Mouse (Mus musculus) C2C12 (cell line): ENCODE data around the gene Spag7. TPM values are rescaled to one million over a fixed set of nuclear protein-coding genes. Genes with fewer than 3 reads are reported as not detected.

Experiments
- H3K27me3 ChIP-seq: one replicate; pipeline ENCODE4 v1.6.1; 2011; ENCODE audit not compliant: control insufficient read depth, insufficient read depth, insufficient read length
- H3K36me3 ChIP-seq: one replicate; pipeline ENCODE4 v1.6.1; 2011; ENCODE audit not compliant: control insufficient read depth, insufficient read depth
- H3K4me3 ChIP-seq: one replicate; pipeline ENCODE4 v1.5.1; 2011; ENCODE audit warnings: mild to moderate bottlenecking, control low read depth; ENCODE audit not compliant: poor library complexity, insufficient read depth, severe bottlenecking
- H3K79me2 ChIP-seq: one replicate; pipeline ENCODE4 v1.6.1; 2011; ENCODE audit not compliant: control insufficient read depth, insufficient read depth
- H3K79me3 ChIP-seq: one replicate; pipeline ENCODE4 v1.6.1; 2011; ENCODE audit warnings: low read depth, control low read depth
- H3ac ChIP-seq: one replicate; pipeline ENCODE3; 2011; ENCODE audit warnings: low read depth; ENCODE audit not compliant: control insufficient read depth, insufficient read length
- CEBPB ChIP-seq: IDR thresholded peaks from one replicate; pipeline ENCODE4 v1.6.1; 2011; ENCODE audit warnings: low read depth, mild to moderate bottlenecking, control low read depth, moderate library complexity
- CTCF ChIP-seq: IDR thresholded peaks from one replicate; pipeline ENCODE4 v1.5.1; 2011; ENCODE audit not compliant: control insufficient read depth, insufficient read depth, insufficient read length
- FOSL1 ChIP-seq: IDR thresholded peaks from one replicate; pipeline ENCODE4 v1.8.0; 2011; ENCODE audit warnings: mild to moderate bottlenecking, low read length; ENCODE audit not compliant: poor library complexity, insufficient read depth, severe bottlenecking
- MAX ChIP-seq: IDR thresholded peaks from one replicate; pipeline ENCODE4 v1.6.1; 2011; ENCODE audit warnings: mild to moderate bottlenecking, control low read depth
- MYOD1 ChIP-seq: IDR thresholded peaks from one replicate; pipeline ENCODE4 v1.6.1; 2011; ENCODE audit warnings: low read depth; ENCODE audit not compliant: control insufficient read depth, insufficient read length
- MYOG ChIP-seq: IDR thresholded peaks from one replicate; pipeline ENCODE4 v1.6.1; 2011; ENCODE audit not compliant: control insufficient read depth, insufficient read length; ENCODE audit errors: extremely low read depth
- USF1 ChIP-seq: IDR thresholded peaks from one replicate; pipeline ENCODE4 v1.6.1; 2011; ENCODE audit warnings: low read depth, mild to moderate bottlenecking, control low read depth, moderate library complexity
- polyA plus RNA-seq: library from polyadenylated mRNA; unstranded; fragments of >200 nt; fragmentation: generic; extraction: Trizol; gene quantifications from one replicate; pipeline ENCODE4 v1.2.1, GENCODE M21; 2012; ENCODE audit warnings: missing spikeins

Gene Spag7
- polyA plus RNA-seq, 1 experiment = 75.4 TPM

DNA sequence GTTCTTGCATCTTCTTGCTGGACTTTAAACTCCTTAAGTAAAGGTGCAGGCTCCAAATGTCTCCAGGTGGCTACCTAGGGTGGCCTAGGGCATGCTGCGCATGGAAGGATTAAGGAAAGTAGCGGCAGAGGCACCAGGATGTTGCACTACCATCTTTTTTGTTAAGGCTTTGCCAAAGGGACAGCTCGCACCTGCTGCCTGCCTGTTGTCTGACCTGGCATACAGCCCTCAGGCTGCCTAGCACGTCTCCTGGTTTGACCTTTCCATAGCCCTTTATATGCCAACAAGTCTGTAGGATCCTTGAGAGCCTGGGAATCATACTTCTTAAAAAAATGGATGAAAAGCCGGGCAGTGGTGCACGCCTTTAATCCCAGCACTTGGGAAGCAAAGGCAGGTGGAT, 26.2 kb downstream of the Spag7 start:
- Histone ChIP-seq H3K4me3 (no peak overlapping the region), H3K79me2 (peaks cover 32% of the 10 kb centered on the region), H3K79me3 (peaks cover 11% of the 10 kb centered on the region), H3ac (no peak overlapping the region), H3K27me3 (no peaks in the 10 kb centered on the region), H3K36me3 (peaks cover 25% of the 10 kb centered on the region)
- no peak for TF ChIP-seq CTCF
- TF ChIP-seq USF1 = no peak
- no peak for TF ChIP-seq CEBPB

DNA sequence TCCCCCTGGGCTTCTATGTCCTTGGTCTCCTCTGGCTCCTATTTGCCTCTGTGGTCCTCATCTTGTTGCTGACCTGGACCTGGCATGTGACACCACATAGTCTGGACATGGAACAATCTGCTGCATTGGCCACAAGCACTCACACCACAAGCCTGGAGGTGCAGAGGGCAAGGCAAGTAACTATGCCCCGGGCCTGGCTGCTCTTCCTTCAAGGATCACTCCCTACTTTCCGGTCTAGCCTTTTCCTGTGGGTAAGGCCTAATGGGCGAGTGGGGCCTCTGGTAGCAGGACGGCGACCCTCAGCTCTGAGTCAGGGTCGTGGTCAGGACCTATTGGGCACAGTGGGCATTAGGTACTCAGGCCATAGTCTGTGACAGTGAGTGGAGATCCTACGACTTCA, 28.0 kb downstream of the Spag7 start:
- Histone ChIP-seq H3K79me2 (peaks cover 21% of the 10 kb centered on the region), H3K79me3 (peaks cover 8% of the 10 kb centered on the region), H3ac (no peak overlapping the region), H3K27me3 (no peaks in the 10 kb centered on the region), H3K4me3 (no peak overlapping the region), H3K36me3 (peaks cover 23% of the 10 kb centered on the region)
- TF ChIP-seq USF1 (no peak), FOSL1 (no peak), CTCF (no peak), MAX (no peak), CEBPB (no peak), MYOD1 (no peak), MYOG (no peak)

DNA sequence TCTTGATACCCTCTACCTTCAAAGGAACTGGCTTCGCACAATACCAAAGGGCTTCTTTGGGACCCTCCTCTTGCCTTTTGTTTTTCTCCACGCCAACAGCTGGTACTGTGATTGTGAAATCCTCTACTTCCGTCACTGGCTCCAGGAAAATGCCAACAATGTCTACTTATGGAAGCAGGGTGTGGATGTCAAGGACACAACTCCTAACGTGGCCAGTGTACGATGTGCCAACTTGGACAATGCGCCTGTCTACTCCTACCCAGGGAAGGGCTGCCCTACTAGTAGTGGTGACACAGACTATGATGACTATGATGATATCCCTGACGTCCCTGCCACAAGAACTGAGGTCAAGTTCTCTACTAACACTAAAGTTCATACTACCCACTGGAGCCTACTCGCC, 29.2 kb downstream of the Spag7 start:
- H3K27me3 ChIP-seq = no peaks in the 10 kb centered on the region
- H3K79me2 ChIP-seq = peaks cover 8% of the 10 kb centered on the region
- H3K4me3 ChIP-seq = no peak overlapping the region
- TF ChIP-seq CTCF = no peak
- TF ChIP-seq MYOG = no peak
- no peak for TF ChIP-seq USF1
- TF ChIP-seq MYOD1 = no peak
- TF ChIP-seq MAX = no peak
- TF ChIP-seq FOSL1 = no peak
- TF ChIP-seq CEBPB = no peak
- no peak overlapping the region for H3ac ChIP-seq
- H3K36me3 ChIP-seq = peaks cover 18% of the 10 kb centered on the region
- no peaks in the 10 kb centered on the region for H3K79me3 ChIP-seq

DNA sequence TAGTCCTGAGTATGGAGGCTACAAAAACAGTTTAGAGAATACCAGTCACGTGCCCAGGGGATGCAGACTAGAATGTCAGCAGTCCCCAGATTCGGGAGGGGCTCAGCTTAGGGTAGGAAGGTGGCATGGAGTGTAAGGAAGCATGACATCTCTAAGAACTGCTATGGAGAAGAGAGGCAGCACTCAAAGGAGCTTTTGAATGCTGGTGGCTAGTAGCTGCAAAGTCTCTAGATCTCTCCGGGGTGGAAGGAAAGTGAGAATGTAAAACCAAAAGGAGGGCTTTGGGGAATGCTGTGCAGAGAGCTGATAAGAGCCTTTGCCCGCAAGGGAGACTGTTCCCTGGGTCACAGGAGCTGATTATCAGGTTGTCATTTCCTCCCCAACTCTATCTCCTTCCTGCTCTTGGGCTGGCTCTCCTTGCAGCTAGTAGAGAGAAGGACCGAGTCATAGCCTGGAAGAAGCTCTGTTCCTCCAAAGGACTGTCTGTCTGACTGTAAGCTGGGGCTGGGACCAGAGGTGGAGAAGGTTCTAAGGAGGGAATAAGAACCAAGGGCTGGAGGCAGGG, 30.4 kb downstream of the Spag7 start, which contains the start of gene Gp1ba:
Gp1ba (plus strand) TSS at position 409 of the 565 bp plus-strand sequence.
- Histone ChIP-seq H3K79me2 (no peaks in the 10 kb centered on the region), H3K36me3 (peaks cover 7% of the 10 kb centered on the region)
- TF ChIP-seq MYOG = no peak
- TF ChIP-seq USF1 = peak; percentile 29
- TF ChIP-seq MYOD1 = no peak

DNA sequence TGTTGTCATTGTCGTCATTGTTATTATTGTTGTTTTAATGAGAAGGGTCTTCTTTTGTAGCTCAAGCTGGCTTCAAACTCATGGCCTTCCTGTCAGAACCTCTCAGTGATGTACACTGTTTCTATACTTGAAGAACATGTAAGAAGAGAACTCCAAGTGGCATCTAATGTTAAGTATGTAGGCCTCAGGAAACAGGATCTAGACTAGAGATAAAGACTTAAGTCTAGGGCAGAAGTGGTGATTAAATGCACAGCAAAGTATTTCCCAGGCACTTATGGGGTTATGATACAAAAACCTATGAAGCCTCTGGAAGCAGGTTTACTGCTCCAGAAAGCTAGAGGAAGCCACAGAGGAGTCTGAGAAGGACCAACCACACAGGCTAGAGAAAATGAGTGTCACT, 30.9 kb downstream of the Spag7 start:
- TF ChIP-seq MYOG = no peak
- TF ChIP-seq CTCF = no peak
- no peak for TF ChIP-seq MAX
- no peak for TF ChIP-seq USF1
- H3K79me2 ChIP-seq = no peaks in the 10 kb centered on the region

More for the DNA sequence above, 30.4 kb downstream of the Spag7 start, which contains the start of gene Gp1ba:
- no peak within 1 kb of the TSS for H3ac ChIP-seq
- no peaks in the 10 kb centered on the region for H3K79me3 ChIP-seq
- no peak within 1 kb of the TSS for H3K4me3 ChIP-seq
- H3K27me3 ChIP-seq = no peaks in the 10 kb centered on the region

DNA sequence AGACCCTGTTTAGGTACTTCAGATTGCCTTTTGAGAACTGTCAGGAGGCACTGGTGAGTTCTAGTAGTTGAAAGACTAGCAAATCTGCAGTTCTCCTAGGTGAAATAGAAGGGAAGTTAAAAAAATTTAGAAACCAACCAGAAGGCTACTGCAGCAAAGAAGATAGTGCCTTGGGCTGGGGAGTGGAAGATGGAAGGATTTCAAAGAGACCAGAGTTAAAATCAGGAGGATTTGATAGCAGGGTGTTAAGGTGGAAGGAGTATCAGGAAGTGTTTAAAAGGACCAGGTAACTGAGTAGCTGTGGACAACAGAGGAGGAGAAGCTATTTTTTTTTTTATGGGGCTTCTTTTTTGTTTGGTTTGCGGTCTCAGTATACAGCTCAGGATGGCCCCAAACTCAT, 31.5 kb downstream of the Spag7 start:
- H3K79me3 ChIP-seq = no peaks in the 10 kb centered on the region
- no peak overlapping the region for H3ac ChIP-seq
- no peaks in the 10 kb centered on the region for H3K27me3 ChIP-seq
- H3K36me3 ChIP-seq = no peaks in the 10 kb centered on the region
- no peak overlapping the region for H3K4me3 ChIP-seq
- TF ChIP-seq CEBPB (no peak), CTCF (no peak), MAX (no peak), MYOD1 (no peak), USF1 (no peak), MYOG (no peak), FOSL1 (no peak)
- no peaks in the 10 kb centered on the region for H3K79me2 ChIP-seq

More for the DNA sequence above, 30.9 kb downstream of the Spag7 start:
- no peaks in the 10 kb centered on the region for H3K79me3 ChIP-seq
- no peak overlapping the region for H3ac ChIP-seq
- H3K27me3 ChIP-seq = no peaks in the 10 kb centered on the region
- H3K36me3 ChIP-seq = peaks cover 2% of the 10 kb centered on the region
- no peak overlapping the region for H3K4me3 ChIP-seq
